Mouse (Mus musculus): ENCODE data around the gene Mpped2. TPM values are rescaled to one million over a fixed set of nuclear protein-coding genes. Genes with fewer than 3 reads are reported as not detected.

Gene Mpped2
- polyA plus RNA-seq, 1 experiment from 2014 or later: 199 TPM

- H3K36me3 ChIP-seq (ENCODE audit: control insufficient read depth, insufficient read depth): no peaks in the 10 kb centered on the region
- no peaks in the 10 kb centered on the region for H3K9me3 ChIP-seq (ENCODE audit: control insufficient read depth, low read length)
- H3K4me1 ChIP-seq (replicated peaks; ENCODE audit: control insufficient read depth, insufficient read depth, low read length): peaks cover 27% of the 10 kb centered on the region
- no peaks in the 10 kb centered on the region for H3K27me3 ChIP-seq (replicated peaks; ENCODE audit: control insufficient read depth, insufficient read depth, low read length)
- no peak for ATAC-seq
- H3K9ac ChIP-seq (replicated peaks; ENCODE audit: low read depth, low read length): no peak overlapping the region
- no peak overlapping the region for H3K27ac ChIP-seq (ENCODE audit: low read length)
- 89% methylated on average over 7 of the region's 7 CpGs for WGBS
- no peak overlapping the region for H3K4me3 ChIP-seq (replicated peaks; ENCODE audit: low read length)
- no peak overlapping the region for H3K4me2 ChIP-seq (ENCODE audit: low read length)
These were observed 85.9 kb downstream of the Mpped2 start for GRCm38 (mm10) chr2:106778861-106779516.

DNA sequence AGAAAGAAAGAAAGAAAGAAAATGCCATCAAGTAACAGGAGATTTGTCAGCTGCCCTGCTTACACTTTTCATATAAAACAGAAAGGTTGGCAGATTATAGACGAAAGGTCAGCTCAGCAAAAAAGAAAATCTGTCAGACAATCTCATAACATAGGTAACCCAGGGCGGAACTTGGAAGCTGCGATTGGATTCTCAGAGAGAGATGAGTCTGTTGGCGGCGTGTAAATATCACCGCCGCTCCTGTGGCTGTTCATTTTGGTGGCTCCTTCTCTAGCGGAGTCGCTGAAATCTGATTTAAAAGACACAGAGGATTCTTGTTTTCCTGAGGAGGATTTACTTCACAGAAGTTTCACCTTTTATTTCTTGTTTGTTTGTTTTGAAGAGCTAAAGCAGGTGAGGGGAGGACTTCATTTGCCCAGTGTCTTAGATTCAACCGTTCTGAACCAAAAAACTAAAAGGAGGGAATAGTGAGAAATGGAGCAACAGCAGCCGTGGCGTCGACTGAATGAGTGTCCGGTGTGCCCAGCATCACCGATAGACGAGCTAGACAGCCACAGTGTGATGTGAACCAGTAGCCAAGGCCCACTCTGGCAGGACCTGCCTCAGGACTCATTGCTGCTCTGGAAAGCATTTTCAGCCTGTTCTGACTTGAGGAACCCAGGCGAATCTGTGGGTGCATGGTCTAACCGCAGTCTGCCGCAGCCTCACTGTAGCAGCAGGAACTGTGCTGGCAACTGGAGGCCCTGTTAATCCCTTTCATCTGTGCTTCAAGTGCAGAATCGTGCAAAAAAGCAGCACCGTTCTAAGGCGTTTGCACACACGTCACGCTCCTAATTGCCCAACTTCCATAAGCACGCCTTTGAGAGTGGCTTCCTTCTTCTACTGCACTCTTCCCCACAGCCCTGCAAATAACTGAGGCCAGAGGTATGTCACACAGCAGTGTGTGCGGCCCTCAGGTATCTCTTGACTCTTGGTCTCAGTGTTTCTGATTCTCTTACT, 88.4 kb downstream of the Mpped2 start:
- WGBS: 48% methylated on average over 26 of the region's 26 CpGs
- H3K9me3 ChIP-seq (ENCODE audit: control insufficient read depth, low read length): no peaks in the 10 kb centered on the region
- peak overlapping the region; percentile 41 for H3K27ac ChIP-seq (ENCODE audit: low read length)
- H3K36me3 ChIP-seq (ENCODE audit: control insufficient read depth, insufficient read depth): peaks cover 3% of the 10 kb centered on the region; the same call in 1 of the 2 replicates
- peaks cover 31% of the 10 kb centered on the region for H3K4me1 ChIP-seq (replicated peaks; ENCODE audit: control insufficient read depth, insufficient read depth, low read length)
- H3K27me3 ChIP-seq (replicated peaks; ENCODE audit: control insufficient read depth, insufficient read depth, low read length): no peaks in the 10 kb centered on the region
- peak overlapping the region; percentile 33; the same call in 1 of the 2 replicates for H3K9ac ChIP-seq (replicated peaks; ENCODE audit: low read depth, low read length)
- no peak overlapping the region for H3K4me3 ChIP-seq (replicated peaks; ENCODE audit: low read length)
- peak; percentile 46 for ATAC-seq
- H3K4me2 ChIP-seq (ENCODE audit: low read length): no peak overlapping the region

- peak; percentile 37; the same call in 1 of the 2 replicates for ATAC-seq
These were observed 90.2 kb downstream of the Mpped2 start for GRCm38 (mm10) chr2:106783311-106783710.

GRCm38 (mm10) chr2:106788055-106788454, 95.0 kb downstream of the Mpped2 start:
- H3K27ac ChIP-seq (ENCODE audit: low read length): no peak overlapping the region
- 19% methylated on average over 8 of the region's 8 CpGs for WGBS

More at GRCm38 (mm10) chr2:106783311-106783710, 90.2 kb downstream of the Mpped2 start:
- H3K9ac ChIP-seq (replicated peaks; ENCODE audit: low read depth, low read length): no peak overlapping the region
- H3K4me1 ChIP-seq (replicated peaks; ENCODE audit: control insufficient read depth, insufficient read depth, low read length): peaks cover 38% of the 10 kb centered on the region
- no peaks in the 10 kb centered on the region for H3K27me3 ChIP-seq (replicated peaks; ENCODE audit: control insufficient read depth, insufficient read depth, low read length)
- peak overlapping the region; percentile 86 for H3K27ac ChIP-seq (ENCODE audit: low read length)
- peak overlapping the region; percentile 25; the same call in 1 of the 2 replicates for H3K4me2 ChIP-seq (ENCODE audit: low read length)
- H3K9me3 ChIP-seq (ENCODE audit: control insufficient read depth, low read length): no peaks in the 10 kb centered on the region
- no peak overlapping the region for H3K4me3 ChIP-seq (replicated peaks; ENCODE audit: low read length)
- peaks cover 3% of the 10 kb centered on the region; the same call in 1 of the 2 replicates for H3K36me3 ChIP-seq (ENCODE audit: control insufficient read depth, insufficient read depth)
- 48% methylated on average over 4 of the region's 4 CpGs for WGBS

DNA sequence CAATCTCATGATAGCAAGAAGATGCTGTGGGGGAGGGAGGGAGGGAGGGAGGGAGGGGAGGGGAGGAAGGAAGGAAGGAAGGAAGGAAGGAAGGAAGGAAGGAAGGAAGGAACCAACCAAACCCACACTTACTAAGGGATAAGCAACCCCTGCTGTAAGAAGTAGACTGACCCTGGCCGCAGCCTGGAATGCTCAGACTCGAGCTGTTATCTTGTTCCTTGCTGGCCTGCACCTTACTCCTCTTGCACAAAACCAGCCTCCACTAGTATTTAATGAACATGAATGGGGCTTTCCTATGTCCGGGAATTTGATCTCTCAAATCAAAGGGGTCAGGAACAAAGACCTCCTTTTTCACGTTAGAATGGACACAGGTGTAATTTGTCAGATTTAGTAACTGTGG, 95.5 kb downstream of the Mpped2 start:
- no peak for ATAC-seq

More at GRCm38 (mm10) chr2:106788055-106788454, 95.0 kb downstream of the Mpped2 start:
- H3K9ac ChIP-seq (replicated peaks; ENCODE audit: low read depth, low read length): no peak overlapping the region
- H3K27me3 ChIP-seq (replicated peaks; ENCODE audit: control insufficient read depth, insufficient read depth, low read length): no peaks in the 10 kb centered on the region
- no peak overlapping the region for H3K4me2 ChIP-seq (ENCODE audit: low read length)
- H3K36me3 ChIP-seq (ENCODE audit: control insufficient read depth, insufficient read depth): peaks cover 3% of the 10 kb centered on the region; the same call in 1 of the 2 replicates
- H3K4me3 ChIP-seq (replicated peaks; ENCODE audit: low read length): no peak overlapping the region
- H3K4me1 ChIP-seq (replicated peaks; ENCODE audit: control insufficient read depth, insufficient read depth, low read length): peaks cover 44% of the 10 kb centered on the region
- no peak for ATAC-seq
- no peaks in the 10 kb centered on the region for H3K9me3 ChIP-seq (ENCODE audit: control insufficient read depth, low read length)

DNA sequence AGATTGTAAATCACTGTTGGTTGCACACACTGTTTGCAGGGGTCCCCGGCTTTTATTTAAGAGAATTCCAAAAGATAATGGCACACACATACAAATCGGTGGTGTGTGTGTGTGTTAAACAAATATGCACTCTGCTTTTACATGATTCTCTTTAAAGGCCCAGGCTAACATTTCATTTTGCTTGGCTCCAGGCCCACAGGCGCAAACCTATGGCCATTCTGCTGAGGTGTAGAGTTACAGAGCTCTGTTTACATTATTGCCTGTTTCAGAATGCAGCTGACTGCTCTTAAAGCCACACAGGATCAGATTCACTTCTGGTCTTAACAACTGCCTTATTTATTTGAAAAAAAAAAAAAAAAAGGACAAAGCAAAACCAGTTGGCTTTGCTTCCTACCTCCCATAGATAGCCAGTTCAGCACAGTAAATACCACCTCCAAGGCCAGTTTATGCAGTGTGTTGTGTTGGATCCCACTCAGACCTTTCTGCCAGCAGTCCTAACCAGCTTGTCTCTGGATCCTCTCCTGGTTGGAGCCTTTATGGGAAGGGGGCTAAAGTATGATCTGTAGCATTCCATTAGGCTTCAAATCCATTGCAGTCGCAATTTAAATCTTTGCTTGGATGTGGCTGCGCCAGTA, 96.7 kb downstream of the Mpped2 start:
- H3K9me3 ChIP-seq (ENCODE audit: control insufficient read depth, low read length): no peaks in the 10 kb centered on the region
- H3K36me3 ChIP-seq (ENCODE audit: control insufficient read depth, insufficient read depth): peaks cover 3% of the 10 kb centered on the region; the same call in 1 of the 2 replicates
- no peak overlapping the region for H3K4me3 ChIP-seq (replicated peaks; ENCODE audit: low read length)
- no peak for ATAC-seq
- no peaks in the 10 kb centered on the region for H3K27me3 ChIP-seq (replicated peaks; ENCODE audit: control insufficient read depth, insufficient read depth, low read length)
- no peak overlapping the region for H3K9ac ChIP-seq (replicated peaks; ENCODE audit: low read depth, low read length)
- WGBS: 65% methylated on average over 5 of the region's 5 CpGs
- H3K4me2 ChIP-seq (ENCODE audit: low read length): no peak overlapping the region
- peaks cover 38% of the 10 kb centered on the region for H3K4me1 ChIP-seq (replicated peaks; ENCODE audit: control insufficient read depth, insufficient read depth, low read length)
- no peak overlapping the region for H3K27ac ChIP-seq (ENCODE audit: low read length)

More for the DNA sequence above, 95.5 kb downstream of the Mpped2 start:
- H3K4me1 ChIP-seq (replicated peaks; ENCODE audit: control insufficient read depth, insufficient read depth, low read length): peaks cover 41% of the 10 kb centered on the region
- WGBS: 34% methylated on average over 4 of the region's 4 CpGs
- H3K4me2 ChIP-seq (ENCODE audit: low read length): no peak overlapping the region
- no peak overlapping the region for H3K4me3 ChIP-seq (replicated peaks; ENCODE audit: low read length)
- H3K27ac ChIP-seq (ENCODE audit: low read length): peak overlapping the region; percentile 67
- peaks cover 3% of the 10 kb centered on the region; the same call in 1 of the 2 replicates for H3K36me3 ChIP-seq (ENCODE audit: control insufficient read depth, insufficient read depth)
- H3K9me3 ChIP-seq (ENCODE audit: control insufficient read depth, low read length): no peaks in the 10 kb centered on the region
- H3K27me3 ChIP-seq (replicated peaks; ENCODE audit: control insufficient read depth, insufficient read depth, low read length): no peaks in the 10 kb centered on the region
- H3K9ac ChIP-seq (replicated peaks; ENCODE audit: low read depth, low read length): no peak overlapping the region

- Histone ChIP-seq H3K27me3 (replicated peaks; ENCODE audit: control insufficient read depth, insufficient read depth, low read length) (no peaks in the 10 kb centered on the region), H3K27ac (ENCODE audit: low read length) (no peak overlapping the region), H3K9ac (replicated peaks; ENCODE audit: low read depth, low read length) (no peak overlapping the region), H3K4me1 (replicated peaks; ENCODE audit: control insufficient read depth, insufficient read depth, low read length) (peaks cover 38% of the 10 kb centered on the region), H3K4me2 (ENCODE audit: low read length) (no peak overlapping the region), H3K9me3 (ENCODE audit: control insufficient read depth, low read length) (no peaks in the 10 kb centered on the region), H3K36me3 (ENCODE audit: control insufficient read depth, insufficient read depth) (peaks cover 1% of the 10 kb centered on the region; the same call in 1 of the 2 replicates), H3K4me3 (replicated peaks; ENCODE audit: low read length) (no peak overlapping the region)
- ATAC-seq: no peak
- 56% methylated on average over 3 of the region's 3 CpGs for WGBS
These were observed 97.2 kb downstream of the Mpped2 start for GRCm38 (mm10) chr2:106790329-106790701.

DNA sequence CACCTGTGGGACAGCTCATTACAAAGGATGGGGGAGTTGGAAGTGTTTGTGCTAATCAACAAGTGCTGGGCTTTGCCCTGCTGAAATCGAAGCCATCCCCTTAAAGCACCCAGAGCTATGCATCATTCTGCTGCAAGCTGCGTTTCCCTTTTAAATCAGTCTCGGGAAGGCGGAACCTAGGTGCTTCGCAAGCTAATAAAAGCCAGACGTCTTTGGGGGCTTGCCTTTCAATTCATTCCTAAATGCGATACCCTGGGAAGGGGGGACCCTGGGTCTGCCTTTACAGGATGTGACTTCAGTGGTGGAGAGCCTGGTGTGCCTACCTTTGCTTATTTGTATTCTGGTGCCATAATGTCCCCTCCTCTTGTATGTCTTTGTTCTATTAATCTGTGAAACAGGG, 103.2 kb downstream of the Mpped2 start:
- ATAC-seq: peak; percentile 15; the same call in 1 of the 2 replicates
- 0 out of 2 replicates have a peak overlapping the region, but pooled peaks have one; percentile 22 for H3K9ac ChIP-seq (replicated peaks; ENCODE audit: low read depth, low read length)
- WGBS: 6% methylated on average over 7 of the region's 7 CpGs
- no peaks in the 10 kb centered on the region for H3K27me3 ChIP-seq (replicated peaks; ENCODE audit: control insufficient read depth, insufficient read depth, low read length)
- H3K4me1 ChIP-seq (replicated peaks; ENCODE audit: control insufficient read depth, insufficient read depth, low read length): peaks cover 28% of the 10 kb centered on the region
- peak overlapping the region; percentile 37 for H3K4me2 ChIP-seq (ENCODE audit: low read length)
- no peaks in the 10 kb centered on the region for H3K9me3 ChIP-seq (ENCODE audit: control insufficient read depth, low read length)
- H3K36me3 ChIP-seq (ENCODE audit: control insufficient read depth, insufficient read depth): no peaks in the 10 kb centered on the region
- H3K27ac ChIP-seq (ENCODE audit: low read length): peak overlapping the region; percentile 60
- H3K4me3 ChIP-seq (replicated peaks; ENCODE audit: low read length): no peak overlapping the region

Measured in forebrain, embryonic 16.5 days (tissue).